Mouse (Mus musculus) forebrain, embryonic 13.5 days (tissue): Measurements from ENCODE around the gene Hmgb3. TPM values are rescaled to one million over a fixed set of nuclear protein-coding genes. Genes with fewer than 3 reads are reported as not detected.
A peak's percentile ranks its signal among the peaks of the same experiment; 100 is the strongest.
"Not testable (repeated sequence)": the region's sequence is repeated elsewhere in the genome, so short reads cannot be mapped to it uniquely, and the experiment has no call there.

Source experiments
- ATAC-seq: fragments of 200-750 bp; cut with Nextera tagmentation; 2 replicates; pipeline ENCODE4 v1.8.0; 2017
- H3K27ac ChIP-seq: fragments of 300-500 bp; sonication (generic); 2 replicates; pipeline ENCODE4 v1.5.1; 2015; ENCODE audit warnings: inconsistent platforms, mild to moderate bottlenecking, moderate library complexity
- H3K27me3 ChIP-seq: fragments of 300-500 bp; sonication (generic); 2 replicates; pipeline ENCODE4 v1.6.1; 2015; ENCODE audit warnings: mild to moderate bottlenecking, inconsistent platforms
- H3K36me3 ChIP-seq: fragments of 300-500 bp; sonication (generic); 2 replicates; pipeline ENCODE4 v1.6.1; 2015; ENCODE audit warnings: mild to moderate bottlenecking, inconsistent platforms; ENCODE audit not compliant: poor library complexity, severe bottlenecking
- H3K4me1 ChIP-seq: fragments of 300-500 bp; sonication (generic); 2 replicates; pipeline ENCODE4 v1.6.1; 2015; ENCODE audit warnings: inconsistent platforms
- H3K4me2 ChIP-seq: fragments of 300-500 bp; sonication (generic); 2 replicates; pipeline ENCODE4 v1.6.1; 2015; ENCODE audit warnings: inconsistent platforms, mild to moderate bottlenecking, moderate library complexity
- H3K4me3 ChIP-seq: fragments of 300-500 bp; sonication (generic); 2 replicates; pipeline ENCODE4 v1.5.1; 2015; ENCODE audit warnings: mild to moderate bottlenecking, inconsistent platforms
- H3K9ac ChIP-seq: fragments of 300-500 bp; sonication (generic); 2 replicates; pipeline ENCODE4 v1.6.1; 2015; ENCODE audit warnings: mild to moderate bottlenecking, inconsistent platforms
- H3K9me3 ChIP-seq: fragments of 300-500 bp; sonication (generic); replicated peaks from 2 replicates; pipeline ENCODE4 v1.6.1; 2016; ENCODE audit warnings: inconsistent platforms
- WGBS: fragments of 180-500 bp; shearing (Covaris S2); methylation state at CpG from one replicate; pipeline ENCODE4 v1.1.7; 2015; 5-methylcytosine and 5-hydroxymethylcytosine counted together
- polyA plus RNA-seq: library from polyadenylated mRNA; unstranded; fragments of >200 nt; fragmentation: Nextera tagmentation; extraction: Ambion mirVana; gene quantifications from 2 replicates; pipeline ENCODE4 v1.2.1, GENCODE M21; 2015

Hmgb3 gene
- 789 and 790 TPM in 2 replicates for polyA plus RNA-seq

DNA sequence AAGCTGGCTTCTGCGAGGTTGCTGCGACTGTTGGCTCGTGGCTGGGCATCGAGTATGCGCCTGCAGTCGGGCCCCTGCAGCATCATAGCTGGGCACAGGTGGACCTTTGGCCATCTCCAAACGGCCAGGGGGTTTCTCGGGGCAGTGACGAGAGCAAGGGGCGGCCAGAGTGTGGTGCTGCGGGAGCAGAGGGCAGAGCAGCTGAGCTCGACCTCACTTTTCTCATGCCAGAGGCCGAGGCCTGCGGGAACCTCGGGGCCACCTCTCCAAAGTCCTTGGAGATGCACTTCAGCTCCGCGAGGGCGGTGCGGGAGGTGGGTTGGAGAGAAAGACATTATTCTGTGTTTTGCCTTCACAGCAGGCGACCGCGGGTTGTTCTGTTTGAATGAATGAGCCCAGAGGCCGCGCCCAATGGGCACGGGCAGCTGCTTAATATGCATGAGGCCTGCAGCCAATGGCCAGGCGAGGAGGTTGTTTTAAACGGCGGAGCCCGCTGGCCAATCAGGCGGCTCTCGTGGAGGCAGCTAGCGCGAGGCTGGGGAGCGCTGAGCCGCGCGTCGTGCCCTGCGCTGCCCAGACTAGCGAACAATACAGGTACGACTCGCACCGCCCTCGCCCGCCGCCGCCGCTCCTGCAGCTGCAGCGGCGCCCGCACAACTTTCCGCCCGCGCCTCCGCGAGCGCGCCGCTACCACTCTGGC lies at the start of gene Hmgb3:
Gene Hmgb3 (plus strand): TSS at position 504 of the 700 bp plus-strand sequence.
- H3K4me1 ChIP-seq = 0 out of 2 replicates have a peak, but pooled peaks cover 7% of the 10 kb centered on the region
- peak within 1 kb of the TSS; percentile 69 for H3K4me3 ChIP-seq
- peak within 1 kb of the TSS; percentile 95 for H3K9ac ChIP-seq
- peak within 1 kb of the TSS; percentile 98 for H3K27ac ChIP-seq
- 24% methylated on average over 42 of the region's 59 CpGs for WGBS
- peaks cover 7% of the 10 kb centered on the region for H3K36me3 ChIP-seq
- H3K9me3 ChIP-seq = no peaks in the 10 kb centered on the region
- no peaks in the 10 kb centered on the region for H3K27me3 ChIP-seq
- peak within 1 kb of the TSS; percentile 65 for H3K4me2 ChIP-seq
- peak; percentile 98 for ATAC-seq

DNA sequence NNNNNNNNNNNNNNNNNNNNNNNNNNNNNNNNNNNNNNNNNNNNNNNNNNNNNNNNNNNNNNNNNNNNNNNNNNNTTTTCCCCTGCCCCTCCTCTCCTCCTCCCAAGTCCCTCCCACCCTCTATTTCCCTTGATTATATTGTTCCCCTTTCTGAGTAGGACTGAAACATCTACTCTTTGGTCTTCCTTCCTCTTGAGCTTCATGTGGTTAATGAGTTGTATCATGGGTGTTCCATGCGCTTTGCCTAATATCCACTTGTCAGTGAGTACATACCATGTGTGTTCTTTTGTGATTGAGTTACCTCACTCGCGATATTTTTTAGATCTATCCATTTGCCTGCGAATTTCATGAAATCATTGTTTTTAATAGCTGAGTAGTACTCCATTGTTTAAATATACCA lies 49.1 kb upstream of the Hmgb3 start:
- H3K9me3 ChIP-seq, H3K4me1 ChIP-seq, H3K9ac ChIP-seq, H3K36me3 ChIP-seq, H3K4me2 ChIP-seq, H3K27me3 ChIP-seq, ATAC-seq, H3K27ac ChIP-seq, H3K4me3 ChIP-seq: not testable (repeated sequence)
- 93% methylated on average over 4 of the region's 4 CpGs for WGBS

DNA sequence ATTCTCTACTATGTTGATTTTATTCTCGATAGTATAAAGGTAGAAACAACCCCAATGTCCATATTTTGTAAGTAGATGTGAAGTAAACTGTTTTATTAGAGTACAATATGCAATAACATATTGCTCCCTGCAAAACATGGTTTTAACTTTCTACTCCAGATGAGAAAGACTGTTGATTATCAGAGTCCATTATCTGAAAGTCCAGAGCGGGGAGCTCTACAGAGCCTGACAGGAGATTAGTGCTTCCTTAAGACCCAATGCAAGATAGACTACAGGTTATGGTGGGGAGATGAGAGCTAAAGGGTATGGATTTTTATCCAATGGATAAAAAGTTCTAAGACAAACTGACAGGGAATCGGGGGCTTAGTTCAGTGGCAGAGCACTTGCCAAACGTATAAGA lies 36.5 kb upstream of the Hmgb3 start:
- Histone ChIP-seq H3K27ac (no peak overlapping the region), H3K9ac (no peak overlapping the region), H3K4me1 (no peaks in the 10 kb centered on the region), H3K36me3 (no peaks in the 10 kb centered on the region), H3K27me3 (no peaks in the 10 kb centered on the region), H3K4me2 (no peak overlapping the region), H3K4me3 (no peak overlapping the region), H3K9me3 (no peaks in the 10 kb centered on the region)
- 81% methylated on average over 4 of the region's 4 CpGs for WGBS
- no peak for ATAC-seq

DNA sequence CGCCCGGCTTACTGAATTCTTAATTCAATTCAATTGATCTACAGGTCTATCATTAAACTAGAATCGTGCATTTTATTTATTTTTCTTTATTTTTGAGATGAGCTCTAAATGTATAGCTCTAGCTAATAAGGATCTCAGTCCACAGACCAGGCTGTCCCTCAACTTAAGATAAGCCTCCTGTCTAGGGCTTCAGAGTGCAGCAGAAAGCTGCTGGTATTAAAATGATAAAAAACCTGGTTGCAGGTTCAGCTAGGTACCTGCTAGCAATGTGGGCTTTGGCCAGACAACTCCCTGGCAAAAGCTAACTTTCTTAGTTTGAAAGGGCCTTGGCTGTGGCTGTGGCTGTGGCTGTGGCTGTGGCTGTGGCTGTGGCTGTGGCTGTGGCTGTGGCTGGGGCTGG lies 32.8 kb upstream of the Hmgb3 start:
- Histone ChIP-seq H3K27me3 (no peaks in the 10 kb centered on the region), H3K4me2 (no peak overlapping the region), H3K27ac (no peak overlapping the region), H3K9me3 (no peaks in the 10 kb centered on the region), H3K4me3 (no peak overlapping the region), H3K9ac (no peak overlapping the region), H3K36me3 (no peaks in the 10 kb centered on the region), H3K4me1 (peaks cover 2% of the 10 kb centered on the region)
- WGBS = 92% methylated on average over 3 of the region's 3 CpGs
- no peak for ATAC-seq

DNA sequence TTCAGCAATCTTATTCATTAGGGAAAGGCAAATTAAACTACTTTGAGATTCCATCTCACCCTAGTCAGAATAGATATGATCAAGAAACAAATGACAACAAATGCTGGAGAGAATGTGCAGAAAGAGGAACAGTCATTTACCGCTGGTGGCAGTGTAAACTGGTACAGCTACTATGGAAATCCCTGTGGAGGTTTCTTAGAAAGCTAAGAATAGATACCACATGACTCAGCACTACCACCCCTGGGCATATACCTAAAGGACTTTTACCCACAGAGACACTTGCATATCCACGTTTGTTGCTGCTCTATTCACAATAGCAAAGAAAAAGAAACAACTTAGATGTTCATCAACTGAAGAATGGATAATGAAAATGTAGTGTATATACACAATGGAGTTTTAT lies 31.4 kb upstream of the Hmgb3 start:
- H3K4me2 ChIP-seq = no peak overlapping the region
- no peak overlapping the region for H3K9ac ChIP-seq
- H3K27ac ChIP-seq = no peak overlapping the region
- ATAC-seq = no peak
- H3K27me3 ChIP-seq = no peaks in the 10 kb centered on the region
- H3K4me3 ChIP-seq = no peak overlapping the region
- no peaks in the 10 kb centered on the region for H3K36me3 ChIP-seq
- peaks cover 12% of the 10 kb centered on the region for H3K4me1 ChIP-seq
- H3K9me3 ChIP-seq = no peaks in the 10 kb centered on the region
- 74% methylated on average over 2 of the region's 2 CpGs for whole genome bisulfite sequencing

DNA sequence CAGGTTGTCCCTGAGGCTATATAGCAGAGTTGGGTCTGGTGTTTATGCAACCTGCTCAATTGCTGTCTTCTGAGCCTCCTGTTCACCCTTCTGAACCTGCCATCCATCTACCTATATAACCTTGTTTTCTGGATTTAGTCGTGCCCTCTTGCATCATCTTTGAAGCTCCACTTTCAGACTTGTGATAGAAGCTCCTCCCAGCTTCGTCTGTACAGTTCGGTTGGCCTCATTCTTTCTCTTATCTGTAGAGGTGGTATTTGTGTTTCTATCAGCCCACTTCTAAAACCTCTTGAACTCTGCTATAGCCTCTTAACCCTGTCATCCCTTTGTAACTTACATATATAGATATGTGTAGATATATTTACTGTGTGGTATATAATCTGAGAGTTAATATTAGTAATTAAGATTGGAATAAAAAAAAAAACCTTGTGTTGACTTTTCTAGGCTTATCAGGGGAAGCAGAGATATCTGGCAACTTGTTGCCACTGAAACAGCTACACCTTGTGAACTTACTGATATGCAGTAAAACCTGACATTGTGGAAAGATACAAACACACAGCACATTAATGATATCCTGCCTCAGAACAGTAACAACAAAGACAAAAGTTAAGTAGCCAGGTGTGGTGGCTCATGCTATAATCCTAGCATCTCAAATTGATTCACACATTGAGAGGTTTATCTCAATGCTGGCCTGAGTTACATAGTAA lies 30.0 kb upstream of the Hmgb3 start:
- no peak for ATAC-seq
- H3K4me3 ChIP-seq = no peak overlapping the region
- no peak overlapping the region for H3K27ac ChIP-seq
- H3K27me3 ChIP-seq = no peaks in the 10 kb centered on the region
- no peaks in the 10 kb centered on the region for H3K9me3 ChIP-seq
- no peaks in the 10 kb centered on the region for H3K36me3 ChIP-seq
- H3K4me2 ChIP-seq = no peak overlapping the region
- peaks cover 12% of the 10 kb centered on the region for H3K4me1 ChIP-seq
- H3K9ac ChIP-seq = no peak overlapping the region
- WGBS = 77% methylated on average over 3 of the region's 3 CpGs

DNA sequence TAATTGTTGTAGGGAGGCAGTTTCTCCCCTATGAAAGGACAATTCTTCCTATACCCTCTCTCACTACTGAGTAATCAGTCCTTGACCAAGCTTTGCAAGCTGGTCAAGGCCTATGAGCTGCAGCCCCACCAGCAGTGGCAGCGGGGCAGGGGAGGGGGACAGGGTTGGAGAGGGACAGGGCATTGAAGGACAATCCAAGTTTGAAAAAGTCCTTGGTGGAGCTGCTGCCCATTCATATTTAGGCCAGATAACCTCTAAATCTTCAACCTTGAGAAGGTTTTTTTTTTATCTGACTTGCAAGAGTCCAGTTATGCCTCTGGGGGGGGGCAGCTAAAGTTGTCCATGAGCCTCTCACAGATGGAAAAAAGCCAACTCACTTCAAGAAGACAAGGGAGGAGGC lies 28.3 kb upstream of the Hmgb3 start:
- no peak for ATAC-seq
- Histone ChIP-seq H3K4me3 (no peak overlapping the region), H3K36me3 (no peaks in the 10 kb centered on the region), H3K4me1 (peaks cover 12% of the 10 kb centered on the region), H3K27ac (no peak overlapping the region), H3K9me3 (no peaks in the 10 kb centered on the region), H3K9ac (no peak overlapping the region), H3K27me3 (no peaks in the 10 kb centered on the region), H3K4me2 (no peak overlapping the region)
- WGBS = 87% methylated on average over 1 of the region's 1 CpGs

DNA sequence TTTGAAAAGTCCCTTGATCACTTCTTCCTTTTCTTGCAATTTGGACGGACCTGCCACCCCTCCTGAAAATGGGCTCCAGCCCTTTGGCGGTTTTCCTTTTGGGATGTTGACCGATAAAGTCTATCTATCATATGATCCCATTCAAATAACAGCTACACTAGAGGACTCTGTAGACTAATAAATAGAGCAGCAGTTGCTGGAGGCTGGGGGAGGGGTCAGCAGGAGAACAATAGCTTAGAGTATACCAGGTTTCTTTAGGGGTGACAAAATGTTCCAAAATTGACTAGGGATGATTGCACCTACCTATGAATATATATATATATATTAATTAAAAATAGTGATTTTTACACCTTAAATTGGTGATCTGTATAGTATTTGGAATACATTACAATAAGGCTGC lies 27.6 kb upstream of the Hmgb3 start:
- no peak overlapping the region for H3K27ac ChIP-seq
- ATAC-seq = peak; percentile 53; the same call in 1 of the 2 replicates
- WGBS = 65% methylated on average over 3 of the region's 3 CpGs

DNA sequence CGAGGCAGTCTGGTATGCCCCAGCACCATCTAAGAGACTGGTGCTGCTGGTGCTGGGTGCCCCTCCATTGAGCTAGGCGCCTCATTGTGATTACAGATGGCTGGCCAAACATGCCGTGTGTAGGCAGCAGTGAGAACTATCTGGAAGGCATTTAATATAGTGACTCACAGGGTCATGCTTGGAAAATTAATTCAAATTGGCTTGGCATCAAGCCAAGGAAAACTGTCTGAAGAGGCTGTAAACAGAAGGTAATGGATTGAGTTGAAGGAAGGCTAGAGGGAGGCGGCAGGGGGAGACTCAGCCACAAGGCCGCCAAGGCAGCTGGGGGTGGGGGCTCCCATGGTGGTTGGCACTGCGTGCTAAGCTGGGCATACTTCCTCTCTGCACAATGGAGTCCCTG lies 27.1 kb upstream of the Hmgb3 start:
- ATAC-seq = peak; percentile 91
- no peaks in the 10 kb centered on the region for H3K9me3 ChIP-seq
- no peak overlapping the region for H3K9ac ChIP-seq
- H3K36me3 ChIP-seq = no peaks in the 10 kb centered on the region
- no peak overlapping the region for H3K4me2 ChIP-seq
- peaks cover 12% of the 10 kb centered on the region for H3K4me1 ChIP-seq
- H3K4me3 ChIP-seq = no peak overlapping the region
- no peaks in the 10 kb centered on the region for H3K27me3 ChIP-seq
- WGBS = 45% methylated on average over 6 of the region's 6 CpGs
- no peak overlapping the region for H3K27ac ChIP-seq

More for the DNA sequence above, 27.6 kb upstream of the Hmgb3 start:
- H3K4me1 ChIP-seq = peaks cover 12% of the 10 kb centered on the region
- H3K4me3 ChIP-seq = no peak overlapping the region
- H3K4me2 ChIP-seq = no peak overlapping the region
- H3K36me3 ChIP-seq = no peaks in the 10 kb centered on the region
- H3K9ac ChIP-seq = no peak overlapping the region
- no peaks in the 10 kb centered on the region for H3K9me3 ChIP-seq
- no peaks in the 10 kb centered on the region for H3K27me3 ChIP-seq

DNA sequence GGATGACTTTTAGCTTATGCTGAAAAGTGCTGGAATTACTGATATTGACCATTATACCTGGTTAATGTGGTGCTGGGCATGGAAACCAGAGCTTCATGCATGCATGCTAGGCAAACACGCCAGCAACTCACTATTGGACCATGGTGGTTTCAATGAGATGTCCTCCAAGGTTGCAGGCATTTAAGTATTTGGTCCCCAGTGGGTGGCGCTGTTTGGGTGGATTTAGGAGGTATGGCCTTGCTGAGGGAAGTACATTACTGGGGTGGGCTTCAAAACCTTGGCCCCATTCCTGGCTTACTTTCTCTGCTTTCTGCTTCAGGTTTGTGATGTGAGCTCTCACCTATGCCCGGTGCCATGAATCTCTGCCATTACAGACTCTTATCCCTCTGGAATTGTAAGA lies 23.1 kb upstream of the Hmgb3 start:
- Histone ChIP-seq H3K27me3 (no peaks in the 10 kb centered on the region), H3K9ac (no peak overlapping the region), H3K9me3 (no peaks in the 10 kb centered on the region), H3K27ac (no peak overlapping the region), H3K4me2 (no peak overlapping the region), H3K36me3 (no peaks in the 10 kb centered on the region), H3K4me1 (peaks cover 12% of the 10 kb centered on the region), H3K4me3 (no peak overlapping the region)
- WGBS = 66% methylated on average over 3 of the region's 3 CpGs
- ATAC-seq = no peak

DNA sequence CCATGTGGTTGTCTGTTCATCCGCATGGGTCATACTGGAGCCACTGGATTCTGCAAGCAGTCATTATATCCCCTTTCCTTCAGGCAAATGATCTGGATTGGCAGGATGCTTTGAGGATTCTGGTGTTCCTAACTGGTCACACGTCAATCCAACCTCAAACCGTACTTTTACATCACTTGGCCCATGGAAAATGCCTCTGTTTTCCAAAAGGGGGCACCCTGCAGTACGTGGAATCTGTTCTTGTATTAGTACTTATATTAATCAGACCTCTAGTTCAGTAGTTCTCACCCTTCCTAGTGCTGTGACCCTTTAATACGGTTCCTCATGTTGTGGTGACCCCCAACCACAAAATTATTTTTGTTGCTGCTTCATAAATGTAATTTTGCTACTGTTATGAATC lies 21.6 kb upstream of the Hmgb3 start:
- no peaks in the 10 kb centered on the region for H3K27me3 ChIP-seq
- no peak overlapping the region for H3K9ac ChIP-seq
- whole genome bisulfite sequencing = 74% methylated on average over 5 of the region's 5 CpGs
- no peak for ATAC-seq
- no peak overlapping the region for H3K4me2 ChIP-seq
- H3K4me3 ChIP-seq = no peak overlapping the region
- H3K36me3 ChIP-seq = no peaks in the 10 kb centered on the region
- H3K9me3 ChIP-seq = no peaks in the 10 kb centered on the region
- H3K27ac ChIP-seq = no peak overlapping the region
- no peaks in the 10 kb centered on the region; the same call in 1 of the 2 replicates for H3K4me1 ChIP-seq

DNA sequence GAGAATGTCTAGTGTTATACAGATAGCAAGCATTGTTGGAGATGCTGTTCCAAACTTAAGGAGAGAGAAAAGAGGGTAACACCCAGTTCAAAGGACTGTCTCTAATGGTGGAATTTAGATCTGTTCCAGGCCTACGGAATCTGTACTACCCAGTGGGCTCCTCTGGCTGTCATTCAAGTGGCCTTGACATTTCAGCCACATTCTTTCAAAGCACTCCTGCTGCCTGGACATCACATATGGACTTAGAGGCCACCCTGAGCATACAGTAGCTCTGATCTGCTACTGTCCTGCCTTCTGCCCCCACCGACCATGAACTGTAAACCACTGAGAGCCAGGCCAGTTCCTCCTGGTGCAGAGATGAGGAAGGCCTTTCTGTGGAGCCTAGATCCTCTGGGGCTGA lies 17.9 kb upstream of the Hmgb3 start:
- no peaks in the 10 kb centered on the region for H3K4me1 ChIP-seq
- WGBS = 64% methylated on average over 2 of the region's 2 CpGs
- ATAC-seq = no peak
- H3K36me3 ChIP-seq = no peaks in the 10 kb centered on the region
- no peaks in the 10 kb centered on the region for H3K27me3 ChIP-seq
- H3K9me3 ChIP-seq = no peaks in the 10 kb centered on the region
- no peak overlapping the region for H3K4me3 ChIP-seq
- H3K27ac ChIP-seq = no peak overlapping the region
- no peak overlapping the region for H3K4me2 ChIP-seq
- H3K9ac ChIP-seq = no peak overlapping the region
